Mouse (Mus musculus) midbrain, embryonic 13.5 days (tissue): ENCODE data around the gene 4930562C15Rik. TPM values are rescaled to one million over a fixed set of nuclear protein-coding genes. Genes with fewer than 3 reads are reported as not detected.

ENCODE experiments used
- ATAC-seq: fragments of 200-750 bp; cut with Nextera tagmentation; 2 replicates; pipeline ENCODE4 v1.8.0; 2017; ENCODE audit warnings: mild to moderate bottlenecking, moderate TSS enrichment, moderate library complexity
- H3K27ac ChIP-seq: fragments of 300-500 bp; sonication (generic); 2 replicates; pipeline ENCODE4 v1.5.1; 2015; ENCODE audit warnings: inconsistent platforms, mild to moderate bottlenecking, moderate library complexity
- H3K27me3 ChIP-seq: fragments of 300-500 bp; sonication (generic); 2 replicates; pipeline ENCODE4 v1.6.1; 2015; ENCODE audit warnings: mild to moderate bottlenecking, inconsistent platforms
- H3K36me3 ChIP-seq: fragments of 300-500 bp; sonication (generic); 2 replicates; pipeline ENCODE4 v1.6.1; 2015; ENCODE audit warnings: mild to moderate bottlenecking, inconsistent platforms
- H3K4me1 ChIP-seq: fragments of 300-500 bp; sonication (generic); replicated peaks from 2 replicates; pipeline ENCODE4 v1.6.1; 2015; ENCODE audit warnings: inconsistent platforms
- H3K4me2 ChIP-seq: fragments of 300-500 bp; sonication (generic); replicated peaks from 2 replicates; pipeline ENCODE4 v1.6.1; 2015; ENCODE audit warnings: moderate library complexity, mild to moderate bottlenecking, inconsistent platforms
- H3K4me3 ChIP-seq: fragments of 300-500 bp; sonication (generic); replicated peaks from 2 replicates; pipeline ENCODE4 v1.5.1; 2015; ENCODE audit warnings: mild to moderate bottlenecking, inconsistent platforms
- H3K9ac ChIP-seq: fragments of 300-500 bp; sonication (generic); replicated peaks from 2 replicates; pipeline ENCODE4 v1.6.1; 2015; ENCODE audit warnings: mild to moderate bottlenecking, inconsistent platforms
- H3K9me3 ChIP-seq: fragments of 300-500 bp; sonication (generic); 2 replicates; pipeline ENCODE4 v1.6.1; 2016; ENCODE audit warnings: mild to moderate bottlenecking, inconsistent platforms
- WGBS: fragments of 180-500 bp; shearing (Covaris S2); methylation state at CpG from one replicate; pipeline ENCODE4 v1.1.7; 2015; 5-methylcytosine and 5-hydroxymethylcytosine counted together
- polyA plus RNA-seq: library from polyadenylated mRNA; unstranded; fragments of >200 nt; fragmentation: Nextera tagmentation; extraction: Ambion mirVana; gene quantifications from 2 replicates; pipeline ENCODE4 v1.2.1, GENCODE M21; 2015

The 4930562C15Rik gene
- polyA plus RNA-seq, 1 experiment from 2014 or later: 0.40 TPM

DNA sequence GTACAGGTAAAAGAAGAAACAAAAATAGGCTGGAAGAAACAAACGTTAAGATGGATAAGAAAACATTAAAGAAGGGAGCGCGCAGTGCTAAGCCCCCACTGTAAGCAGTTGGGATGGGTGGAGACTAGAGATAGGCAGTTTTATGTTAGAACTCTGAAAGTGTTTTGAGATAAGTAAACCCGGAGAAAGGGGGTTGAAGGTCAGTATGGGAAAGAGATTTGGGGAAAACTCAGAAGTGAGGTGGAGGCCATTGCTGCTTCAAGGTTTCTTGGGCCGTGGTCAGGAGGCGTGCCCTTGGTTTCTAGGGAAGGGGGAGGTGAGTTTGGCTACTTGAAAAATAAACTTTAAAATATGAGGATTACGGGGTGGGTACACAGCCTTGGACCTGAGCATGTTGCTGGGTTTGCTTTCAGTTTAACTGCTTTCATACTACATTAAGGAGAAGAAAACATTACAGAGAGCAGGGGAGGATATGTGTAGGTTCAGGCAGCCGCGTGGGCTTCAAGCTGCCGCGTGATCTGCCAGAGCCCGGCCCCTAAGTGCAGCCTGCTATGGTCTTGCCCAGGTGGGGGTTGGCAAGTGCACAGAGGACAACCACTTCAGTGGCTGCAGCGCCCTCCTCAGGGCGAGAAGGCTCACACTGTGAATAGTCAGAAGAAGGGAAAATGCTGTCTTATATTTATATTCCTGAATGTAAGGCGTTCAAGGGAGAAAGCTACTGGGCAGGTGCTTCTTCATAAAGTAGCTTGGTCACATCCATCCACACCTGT is 3.4 kb upstream of the 4930562C15Rik start:
- H3K27ac ChIP-seq: no peak overlapping the region
- H3K9ac ChIP-seq: no peak overlapping the region
- H3K4me3 ChIP-seq: no peak overlapping the region
- H3K4me2 ChIP-seq: no peak overlapping the region
- ATAC-seq: no peak
- no peaks in the 10 kb centered on the region for H3K4me1 ChIP-seq
- H3K9me3 ChIP-seq: no peaks in the 10 kb centered on the region
- no peaks in the 10 kb centered on the region for H3K36me3 ChIP-seq
- H3K27me3 ChIP-seq: no peaks in the 10 kb centered on the region
- WGBS: 75% methylated on average over 15 of the region's 15 CpGs

GRCm38 (mm10) chr16:4833858-4834257 is 1.4 kb upstream of the 4930562C15Rik start:
- H3K4me1 ChIP-seq: no peaks in the 10 kb centered on the region
- no peak overlapping the region for H3K4me2 ChIP-seq
- no peaks in the 10 kb centered on the region for H3K9me3 ChIP-seq
- H3K4me3 ChIP-seq: no peak overlapping the region
- WGBS: 75% methylated on average over 2 of the region's 2 CpGs
- H3K27me3 ChIP-seq: no peaks in the 10 kb centered on the region
- ATAC-seq: no peak
- H3K27ac ChIP-seq: no peak overlapping the region
- H3K9ac ChIP-seq: no peak overlapping the region
- H3K36me3 ChIP-seq: no peaks in the 10 kb centered on the region

DNA sequence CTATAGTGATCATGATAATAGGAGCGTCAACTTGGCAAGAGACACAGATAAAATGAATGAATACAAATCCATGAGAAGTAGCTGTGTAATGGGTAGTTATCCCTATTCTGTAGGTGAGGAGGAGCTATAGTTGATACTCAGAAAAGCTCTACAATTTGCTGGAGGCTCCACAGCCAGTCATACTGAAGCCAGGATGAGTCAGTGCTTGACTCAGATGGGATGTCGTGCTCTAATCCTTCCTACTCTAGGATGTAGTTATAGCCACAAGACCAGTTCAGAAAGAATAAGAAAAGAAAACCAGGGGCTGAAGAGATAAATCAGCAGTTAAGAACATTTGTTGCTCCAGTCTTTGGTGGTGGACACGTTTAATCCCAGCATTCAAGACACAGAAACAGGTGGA is 2.4 kb downstream of the 4930562C15Rik start:
- Histone ChIP-seq H3K4me3 (no peak overlapping the region), H3K9me3 (no peaks in the 10 kb centered on the region), H3K4me1 (no peaks in the 10 kb centered on the region), H3K9ac (no peak overlapping the region), H3K27ac (no peak overlapping the region), H3K27me3 (no peaks in the 10 kb centered on the region), H3K36me3 (no peaks in the 10 kb centered on the region), H3K4me2 (no peak overlapping the region)
- WGBS: 79% methylated on average over 3 of the region's 3 CpGs
- ATAC-seq: no peak

DNA sequence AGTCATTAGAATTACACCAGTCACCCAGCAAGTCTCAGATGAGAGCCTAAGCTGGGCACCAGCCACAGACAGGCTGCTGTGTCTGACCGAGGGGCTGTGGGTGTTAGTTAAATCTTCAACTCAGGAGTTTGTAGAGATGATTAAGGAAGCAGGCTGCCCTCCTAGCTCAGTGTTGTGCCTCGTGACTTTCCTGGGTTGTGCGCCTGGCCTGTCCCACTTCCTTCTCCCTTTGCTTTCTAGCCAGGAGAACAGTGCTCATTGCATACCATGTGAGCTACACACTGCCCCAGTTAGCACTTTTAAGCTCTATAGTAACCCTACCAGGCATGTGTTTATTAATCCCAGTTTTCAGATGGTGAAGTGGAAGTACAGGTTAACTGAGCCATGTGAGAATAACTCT is 4.3 kb downstream of the 4930562C15Rik start:
- Histone ChIP-seq H3K27me3 (no peaks in the 10 kb centered on the region), H3K27ac (no peak overlapping the region), H3K9ac (no peak overlapping the region), H3K4me2 (no peak overlapping the region), H3K9me3 (no peaks in the 10 kb centered on the region), H3K4me3 (no peak overlapping the region), H3K4me1 (no peaks in the 10 kb centered on the region), H3K36me3 (no peaks in the 10 kb centered on the region)
- WGBS: 93% methylated on average over 3 of the region's 3 CpGs
- ATAC-seq: no peak

GRCm38 (mm10) chr16:4840231-4840630 is 5.0 kb downstream of the 4930562C15Rik start:
- Histone ChIP-seq H3K9ac (no peak overlapping the region), H3K9me3 (no peaks in the 10 kb centered on the region), H3K36me3 (no peaks in the 10 kb centered on the region), H3K4me2 (no peak overlapping the region), H3K4me3 (no peak overlapping the region), H3K4me1 (no peaks in the 10 kb centered on the region), H3K27ac (no peak overlapping the region), H3K27me3 (no peaks in the 10 kb centered on the region)
- no peak for ATAC-seq
- 84% methylated on average over 8 of the region's 8 CpGs for WGBS

- H3K9ac ChIP-seq: no peak overlapping the region
- no peaks in the 10 kb centered on the region for H3K27me3 ChIP-seq
- 90% methylated on average over 3 of the region's 3 CpGs for WGBS
- H3K9me3 ChIP-seq: no peaks in the 10 kb centered on the region
- no peak overlapping the region for H3K4me3 ChIP-seq
- no peak overlapping the region for H3K27ac ChIP-seq
- no peaks in the 10 kb centered on the region for H3K36me3 ChIP-seq
- no peak overlapping the region for H3K4me2 ChIP-seq
- ATAC-seq: no peak
- H3K4me1 ChIP-seq: no peaks in the 10 kb centered on the region
Observed at GRCm38 (mm10) chr16:4847041-4847440, 11.8 kb downstream of the 4930562C15Rik start.

GRCm38 (mm10) chr16:4848090-4848489 is 12.9 kb downstream of the 4930562C15Rik start:
- no peak overlapping the region for H3K4me3 ChIP-seq
- H3K36me3 ChIP-seq: no peaks in the 10 kb centered on the region
- H3K9me3 ChIP-seq: no peaks in the 10 kb centered on the region
- no peak for ATAC-seq
- H3K4me2 ChIP-seq: no peak overlapping the region
- H3K27ac ChIP-seq: no peak overlapping the region
- no peaks in the 10 kb centered on the region for H3K27me3 ChIP-seq
- H3K9ac ChIP-seq: no peak overlapping the region
- no peaks in the 10 kb centered on the region for H3K4me1 ChIP-seq
- 82% methylated on average over 2 of the region's 2 CpGs for WGBS

DNA sequence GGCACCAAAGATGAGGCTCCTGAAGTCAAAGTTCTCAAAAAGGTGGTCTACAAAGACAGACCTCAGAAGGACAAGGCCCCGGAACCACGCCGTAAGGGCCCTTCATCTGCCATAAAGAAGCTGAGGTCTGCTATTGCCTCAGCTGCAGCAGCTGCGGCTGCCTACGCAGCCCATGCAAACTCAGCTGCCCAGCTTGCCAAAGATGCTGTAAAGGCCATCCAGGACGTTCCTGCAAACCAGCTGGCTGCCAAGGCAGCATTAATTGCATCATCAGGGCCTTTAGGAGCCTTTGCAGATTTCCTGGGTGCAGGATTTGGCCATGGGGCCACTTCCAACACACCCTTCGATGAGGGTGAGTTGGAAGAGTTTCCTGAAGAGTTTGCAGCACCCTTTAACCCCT is 15.1 kb downstream of the 4930562C15Rik start:
- ATAC-seq: no peak
- Histone ChIP-seq H3K27me3 (no peaks in the 10 kb centered on the region), H3K4me2 (no peak overlapping the region), H3K36me3 (no peaks in the 10 kb centered on the region), H3K9me3 (no peaks in the 10 kb centered on the region), H3K4me3 (no peak overlapping the region), H3K4me1 (no peaks in the 10 kb centered on the region), H3K9ac (no peak overlapping the region), H3K27ac (no peak overlapping the region)
- 83% methylated on average over 7 of the region's 7 CpGs for WGBS

DNA sequence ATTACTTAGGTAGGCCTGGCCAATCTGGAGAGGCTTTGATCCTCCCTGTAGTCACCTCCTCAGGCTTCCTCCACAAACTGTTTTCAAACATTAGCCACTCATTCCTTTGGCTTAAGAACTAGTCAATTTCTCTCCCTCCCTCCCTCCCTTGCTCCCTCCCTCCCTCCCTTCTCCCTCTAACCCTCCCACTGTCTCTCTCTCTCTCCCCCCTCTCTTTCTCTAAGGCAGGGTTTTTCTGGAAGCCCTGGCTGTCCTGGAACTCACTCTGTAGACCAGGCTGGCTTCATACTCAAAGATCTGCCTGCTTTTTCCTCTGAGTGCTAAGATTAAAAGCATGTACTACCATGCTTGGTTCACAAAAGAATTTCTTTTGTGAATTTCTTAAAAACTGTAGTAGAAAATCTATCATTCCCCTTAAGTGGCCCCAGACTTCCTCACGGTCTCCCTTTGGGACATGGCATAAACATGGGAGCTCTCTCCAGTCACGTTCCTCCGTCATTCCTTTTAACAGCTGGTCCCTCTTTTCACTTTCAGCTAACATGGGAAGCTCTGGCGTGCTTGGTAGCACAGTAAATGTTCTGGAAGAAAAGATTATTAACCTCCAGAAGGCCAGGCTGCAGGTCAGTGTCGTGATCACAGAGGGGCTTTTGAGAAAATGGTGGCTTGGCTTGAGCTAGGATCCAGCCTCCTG is 15.9 kb downstream of the 4930562C15Rik start:
- H3K9me3 ChIP-seq: no peaks in the 10 kb centered on the region
- H3K9ac ChIP-seq: no peak overlapping the region
- H3K36me3 ChIP-seq: no peaks in the 10 kb centered on the region
- no peak overlapping the region for H3K4me2 ChIP-seq
- no peak for ATAC-seq
- no peak overlapping the region for H3K27ac ChIP-seq
- no peak overlapping the region for H3K4me3 ChIP-seq
- WGBS: 76% methylated on average over 5 of the region's 5 CpGs
- H3K4me1 ChIP-seq: no peaks in the 10 kb centered on the region
- no peaks in the 10 kb centered on the region for H3K27me3 ChIP-seq

DNA sequence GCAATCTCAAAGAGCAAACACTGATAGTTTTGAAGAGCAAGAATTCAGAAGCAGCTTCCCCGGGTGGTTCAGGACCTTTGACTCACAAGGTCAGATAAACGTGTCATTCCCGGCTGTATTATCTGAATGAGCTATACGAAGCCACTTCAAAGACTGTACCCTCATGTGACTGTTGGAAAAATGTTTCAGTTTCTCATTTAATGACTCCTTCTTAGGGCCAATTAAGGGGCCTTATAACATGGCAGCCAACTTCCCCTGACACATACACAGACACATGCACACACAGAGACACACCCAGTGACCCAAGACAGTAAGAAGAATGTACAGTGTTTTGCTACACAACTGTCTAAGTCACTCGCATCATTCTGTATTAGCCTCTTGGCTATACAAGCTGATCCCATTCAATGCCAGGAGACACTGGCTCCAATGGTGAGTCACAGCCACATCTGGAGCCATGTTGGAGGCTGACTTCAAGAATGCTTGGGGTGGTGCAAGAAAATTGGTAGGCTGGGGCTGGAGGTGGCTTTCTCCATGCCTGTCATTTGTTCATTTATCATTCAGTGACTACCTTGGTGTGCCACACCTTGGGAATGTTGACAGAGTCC is 19.9 kb downstream of the 4930562C15Rik start:
- no peaks in the 10 kb centered on the region for H3K27me3 ChIP-seq
- no peak overlapping the region for H3K4me2 ChIP-seq
- WGBS: 77% methylated on average over 5 of the region's 5 CpGs
- no peaks in the 10 kb centered on the region for H3K36me3 ChIP-seq
- H3K4me3 ChIP-seq: no peak overlapping the region
- no peak for ATAC-seq
- H3K9me3 ChIP-seq: no peaks in the 10 kb centered on the region
- H3K4me1 ChIP-seq: no peaks in the 10 kb centered on the region
- no peak overlapping the region for H3K9ac ChIP-seq
- no peak overlapping the region for H3K27ac ChIP-seq

DNA sequence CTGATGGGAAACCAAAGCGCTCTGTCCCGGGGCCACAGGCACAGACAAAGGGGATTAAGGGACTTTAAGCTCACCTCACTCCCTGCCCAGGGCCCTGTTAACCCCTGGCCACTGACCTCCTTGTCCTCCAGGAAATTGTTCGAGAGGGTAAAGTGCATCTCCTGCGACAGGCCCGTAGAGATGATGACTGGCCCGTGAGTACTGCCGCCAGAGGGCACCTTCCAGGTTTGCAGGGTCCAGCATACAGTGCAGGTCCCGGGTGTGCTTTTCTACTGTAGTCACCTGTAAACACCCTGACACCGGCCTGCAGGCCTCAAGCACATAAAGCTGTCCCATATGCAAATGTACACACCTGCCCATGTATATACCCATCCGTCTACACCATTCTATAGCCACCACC is 26.2 kb downstream of the 4930562C15Rik start:
- H3K4me2 ChIP-seq: no peak overlapping the region
- no peaks in the 10 kb centered on the region for H3K9me3 ChIP-seq
- no peaks in the 10 kb centered on the region for H3K4me1 ChIP-seq
- no peaks in the 10 kb centered on the region for H3K27me3 ChIP-seq
- 37% methylated on average over 10 of the region's 10 CpGs for WGBS
- 0 out of 2 replicates have a peak, but pooled peaks have one; percentile 37 for ATAC-seq
- H3K27ac ChIP-seq: no peak overlapping the region
- H3K9ac ChIP-seq: no peak overlapping the region
- no peak overlapping the region for H3K4me3 ChIP-seq
- no peaks in the 10 kb centered on the region for H3K36me3 ChIP-seq

GRCm38 (mm10) chr16:4862863-4863483 is 27.8 kb downstream of the 4930562C15Rik start:
- Histone ChIP-seq H3K27ac (no peak overlapping the region), H3K4me2 (no peak overlapping the region), H3K9me3 (no peaks in the 10 kb centered on the region), H3K36me3 (no peaks in the 10 kb centered on the region), H3K27me3 (no peaks in the 10 kb centered on the region), H3K9ac (no peak overlapping the region), H3K4me3 (no peak overlapping the region), H3K4me1 (no peaks in the 10 kb centered on the region)
- peak; percentile 72; the same call in 1 of the 2 replicates for ATAC-seq
- whole genome bisulfite sequencing: 56% methylated on average over 9 of the region's 9 CpGs
